Mouse (Mus musculus) left cerebral cortex, adult 18-20 months (tissue): ENCODE results near the gene Rabgap1l. TPM values are rescaled to one million over a fixed set of nuclear protein-coding genes. Genes with fewer than 3 reads are reported as not detected.

Experiments used
- DNase-seq, 2 experiments: peaks; one replicate each; pipeline ENCODE4 v3.0.0; 2021 to 2022; ENCODE audit warnings: low spot score in 2 of 2, mixed read lengths in 1 of 2
- total RNA-seq, 2 experiments: library from RNA; stranded (reverse); gene quantifications; 2 replicates each; pipeline ENCODE4 v1.2.3; 2021

The Rabgap1l gene
- total RNA-seq, 2 experiments from 2014 or later: 205 to 221 TPM

DNA sequence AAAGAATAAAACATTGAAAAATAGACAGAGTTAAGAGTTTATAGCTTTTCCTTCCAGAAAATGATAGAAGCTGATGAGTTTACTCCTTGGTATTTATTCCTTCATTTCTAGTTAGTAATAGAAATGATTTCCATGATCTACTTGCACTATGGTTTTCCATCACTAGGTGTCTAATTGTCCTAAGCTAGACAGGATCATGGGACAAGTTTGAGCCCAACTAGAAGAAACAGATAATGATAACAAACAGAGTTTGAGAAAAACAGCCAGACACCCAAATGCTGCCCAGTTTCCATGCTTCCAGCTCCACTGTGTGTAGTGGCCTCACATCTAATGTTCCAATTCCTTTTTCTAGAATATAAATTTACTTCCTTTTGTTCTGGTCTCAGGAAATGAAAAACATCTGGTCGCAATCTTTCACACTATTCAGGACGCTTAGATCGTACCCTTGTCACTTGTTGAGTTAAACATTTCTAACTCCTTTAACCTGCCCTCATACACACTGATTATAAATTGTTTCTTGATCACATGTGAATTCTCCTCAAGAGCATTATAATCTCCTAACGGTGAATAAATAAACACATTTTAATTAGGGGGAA, 384.6 kb downstream of the Rabgap1l start:
- no peak for DNase-seq

DNA sequence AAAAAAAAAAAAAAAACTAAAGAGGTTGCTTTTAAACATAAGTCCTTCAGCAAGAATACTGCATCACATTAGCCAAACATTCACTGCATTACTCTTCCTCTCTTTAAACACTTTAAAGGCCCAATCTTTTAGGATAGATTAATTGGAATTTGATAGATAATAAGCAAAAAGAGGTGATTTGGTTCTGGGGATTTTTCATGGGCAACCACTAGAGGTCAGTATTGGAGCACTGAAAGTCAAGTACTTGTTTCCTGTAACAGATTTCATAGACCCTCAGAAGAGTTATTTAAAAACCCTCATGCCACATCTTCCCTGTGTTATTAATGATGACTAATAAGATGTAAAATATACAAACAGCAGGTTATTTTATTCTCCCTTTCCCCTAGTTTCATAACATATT, 393.6 kb downstream of the Rabgap1l start:
- peak in 1 of 2 experiments; percentile 53 for DNase-seq

DNA sequence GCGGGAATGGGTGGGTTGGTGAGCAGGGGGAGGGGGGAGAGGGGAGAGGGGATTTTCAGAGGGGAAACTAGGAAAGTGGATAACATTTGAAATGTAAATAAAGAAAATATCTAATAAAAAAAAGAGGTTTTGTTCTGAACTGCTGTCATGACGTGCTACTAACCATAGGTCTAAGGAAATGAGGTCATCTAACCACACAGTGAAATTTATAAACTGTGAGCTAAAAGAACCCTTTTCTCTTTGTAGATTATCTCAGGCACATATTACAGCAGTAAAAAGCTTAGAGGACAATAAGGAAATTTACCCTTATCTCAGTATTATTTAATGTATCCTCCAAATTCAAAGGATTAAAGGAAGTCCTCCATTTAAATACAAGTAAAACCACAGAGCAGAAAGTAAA, 396.0 kb downstream of the Rabgap1l start:
- DNase-seq: no peak

DNA sequence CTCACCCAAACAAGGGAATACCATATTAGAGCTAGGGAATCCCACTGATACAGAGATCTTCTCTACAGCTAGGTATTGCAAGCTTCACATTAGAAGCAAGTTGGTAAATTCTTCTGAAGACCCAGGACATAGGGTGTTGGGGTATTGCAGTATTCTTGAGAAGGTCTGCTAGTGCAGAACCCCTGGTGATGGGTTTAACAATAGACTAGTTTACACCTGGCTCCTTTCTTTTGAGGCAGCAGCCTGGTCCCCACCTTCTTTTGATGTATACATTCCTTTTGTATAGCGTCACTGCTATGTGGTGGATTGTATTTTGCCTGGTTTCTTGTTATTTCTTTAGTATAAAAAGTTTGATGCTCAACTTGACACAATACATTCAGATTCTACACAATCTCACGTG, 405.6 kb downstream of the Rabgap1l start:
- DNase-seq: no peak

DNA sequence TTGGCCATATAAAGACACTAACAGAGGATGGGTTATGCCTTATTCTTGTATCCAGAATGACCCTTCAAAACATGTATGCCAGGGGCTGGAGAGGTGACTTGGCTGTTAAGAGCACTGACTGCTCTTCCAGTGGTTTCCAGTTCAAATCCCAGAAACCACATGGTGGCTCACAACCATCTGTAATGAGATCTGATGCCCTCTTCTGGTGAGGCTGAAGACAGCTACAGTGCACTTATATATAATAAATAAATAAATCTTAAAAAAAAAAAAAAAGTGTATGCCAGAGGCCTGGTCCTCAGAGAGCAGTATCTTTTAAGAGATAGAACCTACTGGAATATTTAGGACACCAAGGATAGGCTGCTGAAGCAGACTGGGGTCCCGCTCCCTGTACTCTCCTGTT, 414.6 kb downstream of the Rabgap1l start:
- no peak for DNase-seq

DNA sequence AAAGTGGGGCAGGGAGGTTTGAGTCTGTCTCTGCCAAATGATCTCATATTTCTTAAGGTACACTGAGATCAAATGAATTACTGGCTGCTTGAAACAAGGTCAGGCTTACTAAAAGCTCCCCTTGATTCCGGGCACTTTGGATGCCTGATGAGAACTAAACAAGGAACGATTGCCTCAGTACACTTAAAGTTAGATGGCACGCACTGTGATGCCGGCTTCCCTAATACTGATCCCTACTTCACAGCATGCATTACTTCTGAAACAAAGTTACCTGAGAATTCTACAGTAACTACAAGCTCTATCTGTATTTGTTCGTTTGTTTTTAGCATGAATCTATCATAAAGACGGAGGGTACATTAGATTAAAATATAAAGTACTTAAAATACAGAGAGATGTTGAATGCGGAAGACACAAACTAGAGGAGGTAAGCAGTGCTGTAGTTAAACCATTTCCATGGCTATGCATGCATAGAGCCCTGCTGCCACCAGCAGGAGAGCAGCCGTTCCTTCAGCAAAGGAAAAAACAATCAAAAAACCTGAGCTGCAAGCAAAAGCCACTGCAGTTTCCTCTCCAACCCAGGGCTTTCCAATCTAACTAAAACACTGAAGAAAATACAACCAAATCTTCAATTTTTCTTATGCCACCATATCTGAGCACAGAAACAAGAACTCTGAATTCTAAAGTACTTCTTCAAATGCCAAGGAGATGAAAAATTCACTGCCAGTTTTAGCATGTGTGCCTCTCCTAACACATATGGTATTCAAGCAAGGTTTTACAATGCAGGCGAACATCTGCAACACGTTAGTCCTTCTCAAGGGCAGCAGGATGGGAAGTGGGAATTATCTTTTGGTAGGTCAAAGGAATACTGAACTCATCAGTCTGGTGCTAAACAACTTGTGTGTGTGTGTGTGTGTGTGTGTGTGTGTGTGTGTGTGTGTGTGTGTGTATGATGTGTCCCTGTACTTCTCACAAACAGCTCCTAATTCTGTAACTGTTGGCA, 415.4 kb downstream of the Rabgap1l start:
- peak; percentile 32 to 57 for DNase-seq

DNA sequence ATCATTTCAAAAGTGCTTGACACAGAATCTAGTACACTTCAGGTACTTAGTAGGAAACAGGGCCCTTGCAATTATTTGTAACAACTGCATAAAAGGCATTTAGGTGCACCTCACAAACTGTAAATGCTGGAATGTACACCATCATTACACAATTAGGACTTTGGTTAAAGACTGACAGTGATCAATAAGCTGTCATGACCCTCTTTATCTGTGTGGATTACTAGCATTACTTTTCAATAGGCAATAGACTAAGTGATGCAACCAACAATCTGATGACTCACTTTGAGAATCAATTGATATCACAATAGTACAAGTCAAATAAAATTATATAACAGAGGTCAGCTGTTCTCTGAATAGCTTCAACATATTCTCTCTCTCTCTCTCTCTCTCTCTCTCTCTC, 418.5 kb downstream of the Rabgap1l start:
- DNase-seq: no peak

DNA sequence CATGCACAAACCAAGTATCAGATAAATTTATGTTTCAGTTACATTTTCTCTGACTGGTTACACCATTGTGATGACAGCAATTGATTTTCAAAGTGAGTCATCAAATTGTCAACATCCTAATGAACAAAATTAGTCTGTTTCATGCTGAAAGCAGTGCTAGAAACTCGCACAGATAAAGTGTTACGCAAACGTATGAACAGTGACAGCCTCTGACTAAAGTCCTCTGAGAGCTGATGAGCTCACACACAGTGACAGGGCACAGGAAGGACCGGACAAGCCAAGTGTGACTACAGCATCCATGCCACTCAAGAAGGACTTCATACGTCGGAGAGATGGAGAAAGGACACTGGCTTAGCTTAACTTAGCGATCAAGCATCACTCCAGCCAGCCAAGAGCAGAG, 419.7 kb downstream of the Rabgap1l start:
- DNase-seq: no peak

DNA sequence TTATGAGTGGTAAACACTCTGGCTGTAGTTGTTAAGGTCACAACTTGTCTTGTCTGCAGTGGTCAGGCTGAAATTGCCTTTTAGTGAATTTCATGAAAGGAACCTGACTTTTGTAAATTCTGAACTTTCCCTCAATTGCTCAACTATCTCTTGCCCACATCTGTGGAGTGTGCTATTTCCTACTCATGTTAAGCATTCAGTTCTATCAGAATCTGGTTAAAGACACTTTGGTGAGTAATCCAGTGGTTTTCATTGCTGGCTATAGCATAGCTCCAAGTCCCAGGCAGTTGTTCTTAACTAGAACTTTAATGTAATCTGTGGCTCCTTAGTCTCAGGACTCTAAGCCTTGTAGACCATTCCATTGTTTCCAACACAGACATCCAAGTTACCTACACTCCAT, 421.3 kb downstream of the Rabgap1l start:
- DNase-seq: no peak

DNA sequence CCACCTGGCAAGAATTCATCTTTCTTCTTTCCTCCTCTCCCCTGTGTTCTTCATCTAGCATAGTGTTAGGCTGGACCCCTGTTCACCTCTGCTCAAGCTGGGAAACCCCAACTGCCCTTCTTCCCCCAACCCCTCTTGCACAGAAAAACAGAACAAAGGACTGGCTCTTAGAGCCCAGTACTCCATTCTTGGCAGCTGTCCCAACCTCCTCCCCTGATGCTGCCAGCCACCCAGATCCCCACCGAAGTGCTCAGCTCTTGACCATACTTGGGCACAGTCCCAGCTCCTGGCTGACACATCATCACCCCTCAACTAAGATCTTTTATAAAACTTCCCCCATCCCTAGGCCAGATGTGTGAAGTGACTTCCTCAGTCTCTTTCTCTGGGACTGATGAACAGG, 422.5 kb downstream of the Rabgap1l start:
- DNase-seq: peak in 1 of 2 experiments; percentile 24

DNA sequence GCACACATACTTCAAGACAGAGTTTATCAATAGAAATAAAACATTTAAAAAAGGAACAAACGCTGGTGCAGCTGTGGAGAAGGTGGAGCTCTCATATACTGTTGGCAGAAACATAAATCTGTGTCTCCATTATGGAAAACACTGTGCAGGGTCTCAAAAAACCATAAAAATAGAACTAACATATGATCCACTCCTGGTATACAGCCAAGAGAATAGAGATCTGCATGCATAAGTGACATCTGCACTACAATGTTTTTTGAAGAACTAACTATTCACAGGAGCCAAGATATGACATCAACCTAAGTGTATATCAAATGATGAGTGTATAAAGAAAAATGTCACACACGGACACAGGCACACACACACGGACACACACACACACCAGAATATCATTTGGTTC, 426.4 kb downstream of the Rabgap1l start:
- DNase-seq: no peak

DNA sequence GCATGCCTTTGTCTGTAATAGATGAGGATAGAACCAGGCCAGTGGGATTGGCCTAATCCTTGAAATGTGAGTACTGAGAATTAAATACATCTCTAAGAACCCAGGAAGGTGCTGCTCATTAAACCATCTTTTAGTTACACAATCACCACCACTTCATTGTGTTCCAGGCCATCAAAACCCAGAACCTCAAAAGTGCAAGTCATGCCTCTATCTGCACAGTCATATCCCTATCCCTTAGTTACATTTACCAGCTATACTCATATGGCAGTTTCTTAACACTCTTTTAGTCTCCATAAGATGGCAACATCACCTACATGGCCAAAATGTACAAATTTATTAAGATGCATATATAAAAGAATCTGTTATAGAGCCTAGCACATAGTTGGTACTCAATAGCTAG, 435.7 kb downstream of the Rabgap1l start:
- no peak for DNase-seq

DNA sequence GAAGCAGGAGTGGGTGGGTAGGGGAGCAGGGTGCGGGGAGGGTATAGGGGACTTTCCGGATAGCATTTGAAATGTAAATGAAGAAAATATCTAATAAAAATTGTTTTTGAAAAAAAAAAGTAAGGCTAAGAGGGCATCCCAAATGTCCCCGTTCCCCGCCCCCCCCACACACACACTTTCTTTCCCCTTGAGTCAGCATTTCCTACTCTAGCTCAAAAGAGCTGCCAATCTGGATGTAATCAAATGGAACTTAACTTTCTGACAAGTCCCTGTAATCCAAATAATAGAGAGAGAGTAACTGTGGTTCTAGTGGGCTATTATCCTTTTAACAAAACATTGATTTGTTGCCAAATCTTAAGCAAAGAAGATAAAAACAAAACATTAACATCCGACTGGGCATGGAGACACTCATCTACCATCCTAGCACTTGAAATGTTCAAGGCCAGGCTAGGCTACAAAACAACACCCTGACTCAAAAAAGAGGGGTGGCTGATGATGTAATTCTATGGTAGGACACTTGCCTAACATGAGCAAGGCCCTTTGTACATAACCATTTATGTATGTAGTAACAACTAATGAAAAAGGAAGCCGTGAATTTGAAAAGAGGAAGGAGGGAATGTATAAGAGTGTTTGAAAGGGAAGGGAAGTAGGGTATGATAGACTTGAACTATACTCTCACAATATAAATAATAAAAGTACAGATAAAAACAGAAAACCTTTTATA, 439.1 kb downstream of the Rabgap1l start:
- DNase-seq: no peak

DNA sequence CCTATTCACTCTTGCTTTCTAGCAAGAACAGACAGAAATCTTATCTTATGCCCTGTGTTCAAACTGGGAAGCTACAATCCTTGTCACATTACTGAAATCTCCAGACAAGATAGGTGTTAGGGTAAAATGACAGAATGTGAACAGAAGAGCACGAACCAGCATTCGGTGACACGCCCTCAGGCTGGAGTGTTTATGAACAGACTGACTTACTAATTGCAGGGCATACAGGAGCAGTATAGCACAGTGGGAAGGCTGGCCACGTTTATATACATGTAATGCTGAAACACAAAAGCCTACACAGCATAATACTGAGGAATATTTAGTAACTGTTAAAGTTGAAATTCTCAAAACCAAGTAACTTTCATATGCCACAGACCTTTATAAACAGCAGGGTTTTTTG, 440.7 kb downstream of the Rabgap1l start:
- no peak for DNase-seq

DNA sequence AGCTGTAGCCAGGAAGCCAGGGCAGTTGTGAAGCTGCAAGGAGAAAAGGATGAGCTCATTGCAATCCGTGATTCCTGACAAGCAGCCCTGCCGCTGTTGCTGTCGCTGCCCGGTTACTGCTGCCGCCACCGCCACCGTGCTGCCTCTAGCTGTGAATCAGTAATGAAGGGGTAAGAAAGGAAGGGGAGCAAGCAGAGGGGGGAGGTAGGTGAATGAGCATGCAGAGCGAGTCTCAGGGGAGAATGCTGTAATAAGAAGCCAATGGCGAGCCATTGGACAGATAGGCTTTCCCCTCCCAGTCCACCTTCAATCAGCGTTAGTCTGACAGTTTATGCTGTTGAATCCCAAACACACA, 441.2 kb downstream of the Rabgap1l start:
- DNase-seq: peak; percentile 69 to 81

DNA sequence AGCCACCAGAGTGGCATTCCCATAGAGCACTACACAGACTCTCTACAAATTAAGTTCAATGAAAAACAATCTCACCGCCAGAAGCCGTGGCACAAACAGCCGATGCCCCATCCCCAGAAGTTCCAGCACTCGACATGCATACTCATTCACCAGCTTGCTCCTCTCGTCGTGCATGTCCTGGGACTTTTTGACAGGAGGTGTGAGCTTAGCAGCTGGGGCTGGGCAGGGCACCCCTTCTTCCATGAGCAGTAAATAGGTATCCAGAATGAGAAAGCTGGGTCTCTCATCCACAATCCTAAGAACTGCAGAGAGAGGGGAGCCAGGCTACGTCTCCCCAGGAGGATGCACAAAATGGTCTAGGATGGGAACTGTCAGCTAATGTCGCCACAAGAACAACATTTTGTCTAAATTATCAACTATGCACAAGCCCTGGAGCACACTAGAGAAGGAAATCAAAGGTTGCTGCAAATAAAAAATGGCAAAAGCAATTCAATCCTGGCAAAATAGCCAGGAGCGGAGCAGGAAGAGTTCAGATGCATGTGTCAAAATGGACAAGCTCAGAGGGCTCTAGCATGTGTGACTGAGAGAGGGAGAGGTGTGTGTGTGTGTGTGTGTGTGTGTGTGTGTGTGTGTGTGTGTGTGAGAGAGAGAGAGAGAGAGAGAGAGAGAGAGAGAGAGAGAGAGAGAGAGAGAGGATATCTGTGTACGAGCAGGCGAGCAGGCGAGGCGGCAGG, 441.7 kb downstream of the Rabgap1l start:
- DNase-seq: peak in 1 of 2 experiments; percentile 27

DNA sequence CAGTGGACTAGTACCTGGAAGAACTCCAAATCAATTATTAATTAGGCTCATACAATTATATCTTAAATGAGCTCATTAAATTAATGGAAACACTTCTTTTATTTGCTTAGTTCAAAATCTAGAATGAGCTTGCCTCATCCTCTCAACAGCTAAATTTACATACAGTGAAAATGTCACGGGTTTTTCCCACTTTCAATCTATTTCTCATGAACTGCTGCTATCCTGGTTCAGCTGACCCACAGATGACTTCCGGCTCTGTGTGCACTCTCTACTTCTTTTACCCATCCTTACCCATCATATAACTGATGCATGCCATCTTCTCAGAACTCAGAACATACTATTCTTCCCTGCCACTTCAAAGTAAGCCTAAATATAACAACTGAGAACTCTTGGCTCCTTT, 452.4 kb downstream of the Rabgap1l start:
- DNase-seq: no peak

DNA sequence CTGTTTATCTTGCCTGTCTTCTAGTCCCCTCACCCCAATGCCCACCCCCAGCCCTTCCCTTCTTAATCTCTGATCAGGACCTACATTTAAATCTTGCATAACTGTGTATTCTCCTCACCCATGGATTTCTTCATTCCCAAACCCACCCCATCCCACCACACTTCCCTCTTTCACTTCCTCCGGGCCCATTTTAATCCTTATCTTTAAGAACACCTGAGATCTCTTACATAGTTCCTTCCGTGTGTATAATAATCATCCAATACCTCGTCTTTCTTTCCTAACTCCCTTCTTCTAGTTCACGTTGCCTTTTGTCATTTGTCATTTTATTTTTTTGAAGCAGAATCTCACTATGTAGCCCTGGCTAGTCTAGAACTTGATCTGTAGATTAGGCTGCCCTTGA, 453.6 kb downstream of the Rabgap1l start:
- no peak for DNase-seq

DNA sequence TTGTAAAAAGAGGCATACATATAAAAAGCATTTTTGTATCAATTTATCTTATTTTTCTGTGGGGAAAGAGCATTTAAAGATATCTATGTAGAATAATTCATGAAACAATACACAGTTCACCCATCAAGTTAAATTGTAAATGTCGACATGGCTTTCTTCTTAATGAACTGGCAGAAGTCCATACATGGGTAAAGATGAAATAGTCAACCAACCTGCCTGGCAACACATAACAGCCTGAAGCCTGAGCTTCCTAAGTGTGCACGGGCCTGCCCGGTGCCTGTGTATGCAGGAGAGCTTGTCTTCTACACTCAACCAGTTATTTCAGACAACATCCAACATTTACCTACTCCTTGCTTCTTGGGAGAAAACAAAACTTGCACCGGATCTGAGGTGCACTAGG, 458.2 kb downstream of the Rabgap1l start:
- DNase-seq: no peak

DNA sequence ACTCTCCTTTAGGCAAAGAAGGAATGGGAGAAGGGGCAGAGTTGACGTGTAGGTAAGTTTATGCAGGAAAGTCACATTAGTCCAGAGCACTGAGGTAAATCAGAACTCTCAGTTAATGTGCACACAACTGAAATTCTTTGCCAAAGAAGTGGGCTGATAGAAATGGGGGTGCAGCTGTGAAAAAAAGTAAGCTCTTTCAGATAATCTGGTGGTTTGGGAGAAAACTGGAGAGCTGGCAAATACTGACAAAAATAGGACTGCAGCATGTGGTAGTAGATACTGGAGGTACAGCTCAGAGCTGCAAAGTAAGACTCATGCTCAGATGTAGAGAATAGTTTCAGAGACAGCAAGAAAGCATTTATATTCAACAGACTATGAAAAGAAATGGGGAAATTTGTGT, 462.2 kb downstream of the Rabgap1l start:
- peak; percentile 19 to 40 for DNase-seq

DNA sequence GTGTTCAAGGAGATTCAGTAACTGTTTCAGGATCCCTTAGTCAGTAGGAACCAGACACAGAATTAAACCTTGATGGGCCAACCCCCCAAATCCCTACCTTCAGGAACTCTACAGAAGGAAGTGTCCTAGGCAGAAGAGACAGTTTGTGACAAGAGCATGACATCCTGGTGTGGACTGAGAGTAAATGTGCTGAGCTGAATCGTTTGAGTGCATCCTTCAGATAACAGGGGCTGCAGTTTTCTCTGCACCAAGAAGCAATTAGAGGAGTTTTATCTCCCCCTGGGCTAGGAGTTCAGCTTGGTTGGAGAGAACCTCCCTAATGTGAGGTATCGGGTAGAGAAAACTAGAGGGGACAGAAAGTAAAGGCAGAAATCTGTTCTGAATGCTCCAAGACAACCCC, 462.8 kb downstream of the Rabgap1l start:
- DNase-seq: no peak
